Mouse (Mus musculus) erythroblast, embryonic 14.5 days (primary cell): ENCODE measurements around the gene H2-Eb1.

ENCODE experiments used
- GATA1 ChIP-seq: IDR thresholded peaks from 2 replicates; pipeline ENCODE4 v1.6.1; 2012; ENCODE audit warnings: low read length, inconsistent platforms, mixed read lengths
- TAL1 ChIP-seq: IDR thresholded peaks from 3 replicates; pipeline ENCODE4 v1.6.1; 2012; ENCODE audit warnings: low read length, inconsistent platforms, mixed read lengths

DNA sequence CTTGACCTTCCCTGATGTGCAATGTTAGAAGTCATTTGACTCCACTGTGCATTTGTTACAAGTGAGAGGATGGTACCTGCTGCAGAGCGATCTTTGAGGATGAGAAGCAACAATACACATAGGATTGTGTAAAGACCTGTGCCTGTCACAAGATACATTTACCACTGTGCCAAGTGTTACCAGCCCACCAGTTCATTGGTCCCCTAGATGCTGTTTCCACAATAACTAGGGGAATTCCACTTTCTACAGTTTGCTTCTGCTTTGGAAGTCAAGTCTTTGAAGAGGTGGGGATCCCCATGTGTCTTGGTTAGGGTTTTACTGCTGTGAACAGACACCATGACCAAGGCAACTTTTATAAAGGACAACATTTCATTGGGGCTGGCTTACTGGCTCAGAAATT, 25.5 kb downstream of the H2-Eb1 start:
- TF ChIP-seq GATA1 (no peak), TAL1 (no peak)
